Mouse (Mus musculus) forebrain, embryonic 14.5 days (tissue): ENCODE measurements around the gene Trabd. TPM values are rescaled to one million over a fixed set of nuclear protein-coding genes. Genes with fewer than 3 reads are reported as not detected.
A peak's percentile ranks its signal among the peaks of the same experiment; 100 is the strongest.

Experiments
- ATAC-seq: fragments of 200-750 bp; cut with Nextera tagmentation; 2 replicates; pipeline ENCODE4 v1.8.0; 2017; ENCODE audit warnings: mild to moderate bottlenecking, moderate library complexity
- DNase-seq: peaks from one replicate; pipeline ENCODE4 v3.0.0-alpha.2; 2015; ENCODE audit warnings: low spot score
- H3K27ac ChIP-seq: fragments of 300-500 bp; sonication (generic); 2 replicates; pipeline ENCODE4 v1.5.1; 2014; ENCODE audit warnings: low read depth, mild to moderate bottlenecking, control low read depth, low read length, moderate library complexity
- H3K27me3 ChIP-seq: fragments of 300-500 bp; sonication (generic); replicated peaks from 2 replicates; pipeline ENCODE4 v1.6.1; 2014; ENCODE audit warnings: low read length, control low read depth, mixed read lengths; ENCODE audit not compliant: control insufficient read depth, insufficient read depth
- H3K36me3 ChIP-seq: fragments of 300-500 bp; sonication (generic); 2 replicates; pipeline ENCODE4 v1.6.1; 2014; ENCODE audit warnings: low read length, control low read depth; ENCODE audit not compliant: control insufficient read depth, insufficient read depth
- H3K4me1 ChIP-seq: fragments of 300-500 bp; sonication (generic); 2 replicates; pipeline ENCODE4 v1.6.1; 2014; ENCODE audit warnings: antibody characterized with exemption, low read length, control low read depth; ENCODE audit not compliant: control insufficient read depth, insufficient read depth
- H3K4me2 ChIP-seq: fragments of 300-500 bp; sonication (generic); 2 replicates; pipeline ENCODE4 v1.6.1; 2014; ENCODE audit warnings: mild to moderate bottlenecking, control low read depth, low read length
- H3K4me3 ChIP-seq: fragments of 300-500 bp; sonication (generic); 2 replicates; pipeline ENCODE4 v1.5.1; 2014; ENCODE audit warnings: low read depth, low read length, control low read depth
- H3K9ac ChIP-seq: fragments of 300-500 bp; sonication (generic); 2 replicates; pipeline ENCODE4 v1.6.1; 2014; ENCODE audit warnings: mild to moderate bottlenecking, low read length, control low read depth, moderate library complexity
- H3K9me3 ChIP-seq: fragments of 300-500 bp; sonication (generic); replicated peaks from 2 replicates; pipeline ENCODE4 v1.6.1; 2016; ENCODE audit warnings: low read length, control low read depth, mixed read lengths; ENCODE audit not compliant: control insufficient read depth
- WGBS: fragments of 180-500 bp; shearing (Covaris S2); extraction: QIAGEN DNeasy Blood & Tissue Kit; methylation state at CpG from one replicate; pipeline ENCODE4 v1.1.7; 2014; 5-methylcytosine and 5-hydroxymethylcytosine counted together
- polyA plus RNA-seq: library from polyadenylated mRNA; unstranded; fragments of >200 nt; fragmentation: Nextera tagmentation; extraction: Ambion mirVana; gene quantifications from 2 replicates; pipeline ENCODE4 v1.2.1, GENCODE M21; 2014

Gene Trabd
- polyA plus RNA-seq, 1 experiment from 2014 or later: 39.7 TPM

DNA sequence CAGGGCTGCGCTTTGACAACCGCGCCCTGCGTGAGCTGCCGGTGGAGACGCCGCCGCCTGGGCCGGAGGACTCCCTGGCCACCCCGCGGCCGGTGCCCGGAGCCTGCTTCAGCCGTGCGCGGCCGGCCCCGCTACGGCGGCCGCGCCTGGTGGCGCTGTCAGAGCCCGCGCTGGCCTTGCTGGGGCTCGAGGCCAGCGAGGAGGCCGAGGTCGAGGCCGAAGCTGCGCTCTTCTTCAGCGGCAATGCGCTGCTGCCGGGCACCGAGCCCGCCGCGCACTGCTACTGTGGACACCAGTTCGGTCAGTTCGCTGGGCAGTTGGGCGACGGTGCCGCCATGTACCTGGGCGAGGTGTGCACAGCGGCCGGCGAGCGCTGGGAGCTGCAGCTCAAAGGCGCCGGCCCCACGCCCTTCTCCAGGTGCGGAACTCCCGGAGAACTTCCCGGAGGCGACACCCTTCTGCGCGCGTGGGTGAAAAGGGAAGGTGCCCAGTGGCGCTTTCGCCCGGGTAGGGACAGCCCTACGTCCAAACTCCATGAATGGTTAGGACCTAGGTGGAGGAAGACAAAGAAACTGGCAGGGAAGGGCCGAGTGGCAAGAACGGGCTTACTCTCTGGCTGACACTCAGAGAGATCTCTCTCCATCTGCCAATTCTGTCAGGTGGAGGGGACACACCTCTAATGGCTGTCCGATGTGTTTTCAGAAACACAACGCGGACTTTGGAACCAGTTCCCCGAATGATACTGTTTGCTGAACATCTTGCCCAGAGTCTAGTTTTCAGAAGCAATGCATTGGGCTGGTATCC, 14.5 kb downstream of the Trabd start:
- Histone ChIP-seq H3K4me3 (peak overlapping the region; percentile 97), H3K9ac (peak overlapping the region; percentile 95), H3K27me3 (no peaks in the 10 kb centered on the region), H3K36me3 (peaks cover 50% of the 10 kb centered on the region), H3K9me3 (no peaks in the 10 kb centered on the region), H3K27ac (peak overlapping the region; percentile 72; the same call in 1 of the 2 replicates), H3K4me2 (peak overlapping the region; percentile 91), H3K4me1 (peaks cover 14% of the 10 kb centered on the region)
- WGBS: 3% methylated on average over 56 of the region's 68 CpGs
- ATAC-seq: peak; percentile 63
- DNase-seq: peak; percentile 12

- H3K9ac ChIP-seq: no peak overlapping the region
These were observed 15.7 kb downstream of the Trabd start for GRCm38 (mm10) chr15:89090662-89091061.

GRCm38 (mm10) chr15:89092181-89092580, 17.3 kb downstream of the Trabd start:
- WGBS: 80% methylated on average over 5 of the region's 5 CpGs
- peaks cover 14% of the 10 kb centered on the region for H3K4me1 ChIP-seq
- no peak overlapping the region for H3K27ac ChIP-seq
- H3K4me2 ChIP-seq: no peak overlapping the region
- no peak for ATAC-seq
- no peaks in the 10 kb centered on the region for H3K9me3 ChIP-seq
- no peaks in the 10 kb centered on the region for H3K27me3 ChIP-seq
- H3K4me3 ChIP-seq: no peak overlapping the region
- no peak for DNase-seq
- H3K36me3 ChIP-seq: peaks cover 51% of the 10 kb centered on the region
- H3K9ac ChIP-seq: no peak overlapping the region

More at GRCm38 (mm10) chr15:89090662-89091061, 15.7 kb downstream of the Trabd start:
- no peaks in the 10 kb centered on the region for H3K9me3 ChIP-seq
- WGBS: 93% methylated on average over 4 of the region's 4 CpGs
- ATAC-seq (no peak), DNase-seq (no peak)
- no peaks in the 10 kb centered on the region for H3K27me3 ChIP-seq
- peak overlapping the region; percentile 91; the same call in 1 of the 2 replicates for H3K4me2 ChIP-seq
- H3K4me1 ChIP-seq: peaks cover 14% of the 10 kb centered on the region
- no peak overlapping the region for H3K27ac ChIP-seq
- H3K4me3 ChIP-seq: no peak overlapping the region
- peaks cover 50% of the 10 kb centered on the region for H3K36me3 ChIP-seq

GRCm38 (mm10) chr15:89097450-89097849, 22.5 kb downstream of the Trabd start:
- no peak overlapping the region for H3K4me3 ChIP-seq
- H3K27ac ChIP-seq: no peak overlapping the region
- WGBS: 77% methylated on average over 5 of the region's 5 CpGs
- no peak for ATAC-seq
- H3K4me2 ChIP-seq: no peak overlapping the region
- H3K36me3 ChIP-seq: peaks cover 100% of the 10 kb centered on the region
- no peaks in the 10 kb centered on the region for H3K9me3 ChIP-seq
- no peak for DNase-seq
- H3K4me1 ChIP-seq: no peaks in the 10 kb centered on the region
- H3K9ac ChIP-seq: no peak overlapping the region
- no peaks in the 10 kb centered on the region for H3K27me3 ChIP-seq

DNA sequence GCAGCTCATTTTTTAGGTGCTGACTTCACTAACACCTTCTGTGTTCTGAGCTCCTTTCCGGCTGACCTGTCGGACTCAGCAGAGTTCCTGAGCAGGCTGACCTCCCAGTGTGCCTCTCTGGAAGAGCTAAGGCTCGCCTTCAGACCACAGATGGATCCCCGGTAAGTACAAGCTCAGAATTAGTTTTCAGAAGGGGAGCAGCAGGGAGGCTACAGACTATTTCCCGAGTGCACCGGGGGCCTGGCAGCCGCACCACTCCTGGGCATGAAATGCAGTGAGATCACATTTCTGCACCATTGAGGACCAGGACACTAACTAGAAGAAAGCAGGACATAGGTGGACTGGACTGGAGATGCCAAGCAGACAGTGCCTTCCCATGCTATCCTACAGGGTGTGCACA, 23.7 kb downstream of the Trabd start:
- Histone ChIP-seq H3K36me3 (peaks cover 100% of the 10 kb centered on the region), H3K9me3 (no peaks in the 10 kb centered on the region), H3K27ac (no peak overlapping the region), H3K9ac (no peak overlapping the region), H3K4me1 (no peaks in the 10 kb centered on the region), H3K27me3 (no peaks in the 10 kb centered on the region), H3K4me3 (no peak overlapping the region), H3K4me2 (no peak overlapping the region)
- WGBS: 86% methylated on average over 7 of the region's 7 CpGs
- DNase-seq (no peak), ATAC-seq (no peak)

DNA sequence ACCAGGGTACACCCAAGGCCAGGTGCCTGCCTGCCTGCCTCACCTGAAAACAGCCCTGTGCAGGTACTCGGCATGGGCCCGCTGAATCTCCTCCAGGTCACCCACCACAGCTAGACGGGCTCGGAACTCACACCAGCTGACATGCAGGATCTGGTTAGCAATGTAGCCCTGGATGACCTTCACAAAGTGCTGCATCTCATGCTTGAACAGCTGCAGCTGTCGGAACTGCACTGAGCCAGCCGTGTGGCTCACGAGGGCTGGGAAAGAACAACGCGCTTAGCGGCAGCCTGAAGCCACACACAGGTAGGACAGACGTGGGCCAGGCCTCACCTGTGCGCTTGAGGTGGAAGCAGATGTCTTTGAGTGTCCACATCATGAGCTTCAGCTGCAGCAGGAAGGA, 25.9 kb downstream of the Trabd start:
- Histone ChIP-seq H3K4me2 (no peak overlapping the region), H3K9ac (no peak overlapping the region), H3K27ac (no peak overlapping the region), H3K4me1 (no peaks in the 10 kb centered on the region), H3K36me3 (peaks cover 100% of the 10 kb centered on the region), H3K9me3 (no peaks in the 10 kb centered on the region), H3K4me3 (no peak overlapping the region), H3K27me3 (no peaks in the 10 kb centered on the region)
- 95% methylated on average over 12 of the region's 12 CpGs for WGBS
- DNase-seq (no peak), ATAC-seq (no peak)

GRCm38 (mm10) chr15:89102646-89103045, 27.7 kb downstream of the Trabd start:
- Histone ChIP-seq H3K4me1 (no peaks in the 10 kb centered on the region), H3K4me3 (no peak overlapping the region), H3K9ac (no peak overlapping the region), H3K27me3 (no peaks in the 10 kb centered on the region), H3K9me3 (no peaks in the 10 kb centered on the region), H3K4me2 (no peak overlapping the region), H3K36me3 (peaks cover 100% of the 10 kb centered on the region), H3K27ac (no peak overlapping the region)
- ATAC-seq: no peak
- WGBS: 77% methylated on average over 5 of the region's 5 CpGs
- no peak for DNase-seq

GRCm38 (mm10) chr15:89103921-89104320, 29.0 kb downstream of the Trabd start:
- Histone ChIP-seq H3K4me1 (no peaks in the 10 kb centered on the region), H3K36me3 (peaks cover 100% of the 10 kb centered on the region), H3K4me2 (no peak overlapping the region), H3K4me3 (no peak overlapping the region), H3K27me3 (no peaks in the 10 kb centered on the region), H3K9me3 (no peaks in the 10 kb centered on the region), H3K27ac (no peak overlapping the region), H3K9ac (no peak overlapping the region)
- 84% methylated on average over 10 of the region's 10 CpGs for WGBS
- DNase-seq: no peak
- no peak for ATAC-seq

GRCm38 (mm10) chr15:89104425-89104824, 29.5 kb downstream of the Trabd start:
- Histone ChIP-seq H3K9ac (no peak overlapping the region), H3K27ac (no peak overlapping the region), H3K4me2 (no peak overlapping the region), H3K27me3 (no peaks in the 10 kb centered on the region), H3K9me3 (no peaks in the 10 kb centered on the region), H3K4me1 (no peaks in the 10 kb centered on the region), H3K4me3 (no peak overlapping the region), H3K36me3 (peaks cover 100% of the 10 kb centered on the region)
- 96% methylated on average over 8 of the region's 8 CpGs for WGBS
- ATAC-seq (no peak), DNase-seq (no peak)
